ENCODE assay signal across 7 mouse cellular contexts in the genomic region with DNA sequence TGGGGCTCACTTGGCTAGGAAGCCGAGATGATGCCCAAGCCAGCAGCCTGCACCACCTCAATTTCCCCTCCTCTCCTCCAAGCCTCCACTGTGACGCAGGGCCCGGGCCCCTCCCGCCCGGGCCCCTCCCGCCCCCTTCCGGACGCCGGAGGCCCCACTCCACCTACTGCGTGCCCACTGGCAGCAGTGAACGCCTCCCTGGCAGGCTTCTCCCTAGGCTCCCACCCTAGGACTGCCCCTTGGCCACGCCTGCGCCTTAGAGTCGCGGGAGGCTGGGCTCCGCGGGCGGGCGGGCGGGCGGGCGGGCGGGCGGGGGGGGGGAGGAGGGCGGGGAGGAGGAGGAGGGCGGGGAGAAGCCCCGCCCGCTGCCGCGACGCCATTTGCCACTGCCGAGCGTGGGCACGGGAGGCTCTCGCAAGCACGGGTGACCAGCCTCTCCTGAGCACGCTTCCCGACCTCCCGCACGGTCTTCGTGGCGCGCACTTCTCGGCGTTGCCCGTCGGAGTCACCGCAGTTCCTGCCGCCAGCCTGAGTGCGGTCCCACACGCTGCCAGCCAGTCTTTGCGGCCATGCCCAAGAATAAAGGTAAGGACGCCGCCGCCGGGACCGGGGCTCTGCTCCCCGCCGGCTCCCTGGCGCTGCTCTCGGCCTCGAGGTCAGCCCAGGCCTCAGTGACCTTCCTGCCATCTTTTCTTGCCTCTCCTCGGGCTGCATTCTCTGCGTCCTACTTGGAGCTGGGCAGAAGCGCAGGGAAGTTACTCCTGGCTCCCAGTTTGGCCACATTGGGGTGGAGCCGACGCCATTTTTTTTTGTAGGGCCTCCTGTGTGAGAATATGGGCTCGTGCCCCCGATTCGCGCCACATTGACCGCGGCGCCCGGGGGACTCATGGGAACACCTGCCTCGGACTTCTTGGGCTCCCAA. TPM values are rescaled to one million over a fixed set of nuclear protein-coding genes. Genes with fewer than 3 reads are reported as not detected.
DNase-seq lines count a peak whose midpoint lies in the region; ATAC-seq and TF ChIP-seq lines count a peak whose summit lies in the region.

A gene (plus strand): TSS at position 348 of the 922 bp plus-strand sequence.

- peak within 1 kb of the TSS; percentile 60 for H3K9ac ChIP-seq in embryonic facial prominence, embryonic 12.5 days
- H3K9ac ChIP-seq in limb, embryonic 12.5 days (replicated peaks) = peak within 1 kb of the TSS; percentile 66
- H3K9ac ChIP-seq in midbrain, embryonic 15.5 days = peak within 1 kb of the TSS; percentile 57

- peak; percentile 56 for TF ChIP-seq POLR2A in kidney, adult 2 months (IDR thresholded peaks at IDR 0.05; ENCODE audit: low read depth, low read length)
- TF ChIP-seq POLR2A in spleen, adult 2 months (IDR thresholded peaks at IDR 0.05; ENCODE audit: low read depth, low read length) = peak; percentile 25; the same call in 1 of the 2 replicates

- peak within 1 kb of the TSS; percentile 61 for H3K4me3 ChIP-seq in embryonic facial prominence, embryonic 12.5 days
- H3K4me3 ChIP-seq in kidney, adult 2 months (ENCODE audit: insufficient read depth, low read depth, low read length) = peak within 1 kb of the TSS; percentile 93
- peak within 1 kb of the TSS; percentile 58 for H3K4me3 ChIP-seq in limb, embryonic 12.5 days (replicated peaks)
- peak within 1 kb of the TSS; percentile 70 for H3K4me3 ChIP-seq in midbrain, embryonic 15.5 days
- H3K4me3 ChIP-seq in spleen, adult 2 months (ENCODE audit: extremely low read depth, insufficient read depth, insufficient read length) = peak within 1 kb of the TSS; percentile 100

- TF ChIP-seq CTCF in kidney, adult 2 months (conservative IDR thresholded peaks at IDR 0.05; ENCODE audit: insufficient read depth, insufficient read length, low read depth, low read length) = no peak
- TF ChIP-seq CTCF in spleen, adult 2 months (IDR thresholded peaks at IDR 0.05; ENCODE audit: extremely low read depth, insufficient read depth, insufficient read length, insufficient replicate concordance) = no peak

- no peaks in the 10 kb centered on the region for H3K9me3 ChIP-seq in embryonic facial prominence, embryonic 12.5 days
- no peaks in the 10 kb centered on the region for H3K9me3 ChIP-seq in limb, embryonic 12.5 days
- H3K9me3 ChIP-seq in midbrain, embryonic 15.5 days = no peaks in the 10 kb centered on the region

- 24% methylated on average over 58 of the region's 76 CpGs for WGBS in embryonic facial prominence, embryonic 12.5 days
- under 1% methylated on average over 49 of the region's 76 CpGs for WGBS in kidney, adult 2 months
- 19% methylated on average over 48 of the region's 76 CpGs for WGBS in limb, embryonic 12.5 days
- 14% methylated on average over 54 of the region's 76 CpGs for WGBS in midbrain, embryonic 15.5 days
- WGBS in spleen, adult 2 months = 34% methylated on average over 58 of the region's 76 CpGs

- DNase-seq in adrenal gland, postnatal 25 days = peak; percentile 80
- peak; percentile 72 to 89 for DNase-seq in heart, adult 18-20 months
- peak; percentile 88 for DNase-seq in kidney, adult 2 months
- DNase-seq in spleen, adult 2 months (ENCODE audit: low read depth in 1 of 2, low spot score in 2 of 2) = peak; percentile 65 to 70

- H3K4me1 ChIP-seq in embryonic facial prominence, embryonic 12.5 days = no peaks in the 10 kb centered on the region
- no peaks in the 10 kb centered on the region for H3K4me1 ChIP-seq in kidney, adult 2 months (ENCODE audit: control insufficient read depth, insufficient read depth, low read length)
- H3K4me1 ChIP-seq in limb, embryonic 12.5 days (replicated peaks) = no peaks in the 10 kb centered on the region; the same call in 1 of the 2 replicates
- H3K4me1 ChIP-seq in midbrain, embryonic 15.5 days = 0 out of 2 replicates have a peak, but pooled peaks cover 3% of the 10 kb centered on the region
- H3K4me1 ChIP-seq in spleen, adult 2 months (ENCODE audit: control insufficient read depth, insufficient read depth, insufficient read length) = peaks cover 2% of the 10 kb centered on the region; the same call in 1 of the 2 replicates

- peak; percentile 97 for ATAC-seq in embryonic facial prominence, embryonic 12.5 days (ENCODE audit: insufficient number of reproducible peaks, insufficient read depth, low FRiP score, low TSS enrichment)
- peak; percentile 96 for ATAC-seq in limb, embryonic 12.5 days (ENCODE audit: insufficient number of reproducible peaks, insufficient read depth, low FRiP score, low TSS enrichment, low read depth)
- ATAC-seq in midbrain, embryonic 15.5 days (replicated peaks) = peak; percentile 96

- H3K27ac ChIP-seq in embryonic facial prominence, embryonic 12.5 days = peak within 1 kb of the TSS; percentile 63; the same call in 1 of the 2 replicates
- peak within 1 kb of the TSS; percentile 57 for H3K27ac ChIP-seq in kidney, adult 2 months (ENCODE audit: insufficient read depth, low read depth, low read length)
- peak within 1 kb of the TSS; percentile 87 for H3K27ac ChIP-seq in limb, embryonic 12.5 days
- H3K27ac ChIP-seq in midbrain, embryonic 15.5 days = peak within 1 kb of the TSS; percentile 84
- peak within 1 kb of the TSS; percentile 79 for H3K27ac ChIP-seq in spleen, adult 2 months (ENCODE audit: insufficient read depth, low read length)

- H3K27me3 ChIP-seq in embryonic facial prominence, embryonic 12.5 days = 0 out of 2 replicates have a peak, but pooled peaks cover 3% of the 10 kb centered on the region
- no peaks in the 10 kb centered on the region for H3K27me3 ChIP-seq in kidney, adult 2 months (replicated peaks; ENCODE audit: control insufficient read depth, insufficient read depth, low read length)
- H3K27me3 ChIP-seq in limb, embryonic 12.5 days = peaks cover 13% of the 10 kb centered on the region; the same call in 1 of the 2 replicates
- H3K27me3 ChIP-seq in midbrain, embryonic 15.5 days (replicated peaks) = no peaks in the 10 kb centered on the region
- H3K27me3 ChIP-seq in spleen, adult 2 months (ENCODE audit: control insufficient read depth, insufficient read depth, low read length) = no peaks in the 10 kb centered on the region

- no peaks in the 10 kb centered on the region for H3K36me3 ChIP-seq in embryonic facial prominence, embryonic 12.5 days
- H3K36me3 ChIP-seq in kidney, adult 2 months (ENCODE audit: control insufficient read depth, insufficient read depth, low read length) = no peaks in the 10 kb centered on the region
- 0 out of 2 replicates have a peak, but pooled peaks cover 6% of the 10 kb centered on the region for H3K36me3 ChIP-seq in limb, embryonic 12.5 days
- no peaks in the 10 kb centered on the region for H3K36me3 ChIP-seq in midbrain, embryonic 15.5 days (replicated peaks)
- H3K36me3 ChIP-seq in spleen, adult 2 months (ENCODE audit: control insufficient read depth, insufficient read depth, low read length) = no peaks in the 10 kb centered on the region; the same call in 1 of the 2 replicates

- peak within 1 kb of the TSS; percentile 48 for H3K4me2 ChIP-seq in embryonic facial prominence, embryonic 12.5 days (replicated peaks)
- H3K4me2 ChIP-seq in limb, embryonic 12.5 days = peak within 1 kb of the TSS; percentile 53
- H3K4me2 ChIP-seq in midbrain, embryonic 15.5 days = peak within 1 kb of the TSS; percentile 52

RNA-seq across cellular contexts. Expression of the gene that starts here (rescaled TPM):
- 87.1 and 112 TPM in 2 replicates for total RNA-seq in adrenal gland, postnatal 25 days (2021)
- 122 and 137 TPM in 2 replicates for polyA plus RNA-seq in embryonic facial prominence, embryonic 12.5 days (2016; fragmentation: Nextera tagmentation; extraction: Ambion mirVana)
- 10 to 100 TPM; 72.2 to 77.3 TPM for total RNA-seq in heart, adult 18-20 months (2021)
- polyA plus RNA-seq in kidney, adult 2 months (2012; rRNA removed) = 51.8 and 56.2 TPM in 2 replicates
- polyA plus RNA-seq in limb, embryonic 12.5 days (2016; fragmentation: Nextera tagmentation; extraction: Ambion mirVana) = 136 and 155 TPM in 2 replicates
- polyA plus RNA-seq in midbrain, embryonic 15.5 days (2015; fragmentation: Nextera tagmentation; extraction: Ambion mirVana) = 78.8 and 87.7 TPM in 2 replicates
- polyA plus RNA-seq in spleen, adult 2 months (2012; rRNA removed) = 33.0 and 37.5 TPM in 2 replicates

Comparison
In these comparisons a context has a peak if more than half of its experiments do, and no peak if none do; other contexts are left out.
1. Peak in every context shown above with its lines: DNase-seq, ATAC-seq, H3K4me3 ChIP-seq and H3K27ac ChIP-seq.